Mouse (Mus musculus) hindbrain, embryonic 10.5 days (tissue): ENCODE data around the gene Plekhg2. TPM values are rescaled to one million over a fixed set of nuclear protein-coding genes. Genes with fewer than 3 reads are reported as not detected.
A peak's percentile ranks its signal among the peaks of the same experiment; 100 is the strongest.

Source experiments
- DNase-seq: peaks from one replicate; pipeline ENCODE4 v3.0.0-alpha.2; 2017; ENCODE audit warnings: low spot score
- H3K27ac ChIP-seq: fragments of 300-500 bp; sonication (generic); 2 replicates; pipeline ENCODE4 v1.5.1; 2016; ENCODE audit warnings: mild to moderate bottlenecking, moderate library complexity
- H3K27me3 ChIP-seq: fragments of 300-500 bp; sonication (generic); 2 replicates; pipeline ENCODE4 v1.6.1; 2016; ENCODE audit warnings: mild to moderate bottlenecking; ENCODE audit not compliant: poor library complexity, insufficient read depth, severe bottlenecking
- H3K36me3 ChIP-seq: fragments of 300-500 bp; sonication (generic); 2 replicates; pipeline ENCODE4 v1.6.1; 2016; ENCODE audit warnings: mild to moderate bottlenecking, moderate library complexity
- H3K4me1 ChIP-seq: fragments of 300-500 bp; sonication (generic); replicated peaks from 2 replicates; pipeline ENCODE4 v1.6.1; 2016; ENCODE audit warnings: mild to moderate bottlenecking
- H3K4me3 ChIP-seq: fragments of 300-500 bp; sonication (generic); 2 replicates; pipeline ENCODE4 v1.5.1; 2016; ENCODE audit warnings: mild to moderate bottlenecking, moderate library complexity
- H3K9me3 ChIP-seq: fragments of 300-500 bp; sonication (generic); 2 replicates; pipeline ENCODE4 v1.6.1; 2016; ENCODE audit warnings: mild to moderate bottlenecking, moderate library complexity
- WGBS: fragments of 180-500 bp; shearing (Covaris S2); methylation state at CpG from one replicate; pipeline ENCODE4 v1.1.7; 2016; 5-methylcytosine and 5-hydroxymethylcytosine counted together
- polyA plus RNA-seq: library from polyadenylated mRNA; unstranded; fragments of >200 nt; fragmentation: Nextera tagmentation; extraction: Ambion mirVana; gene quantifications from 2 replicates; pipeline ENCODE4 v1.2.1, GENCODE M21; 2016

The Plekhg2 gene
- polyA plus RNA-seq, 1 experiment from 2014 or later, result 93.0 TPM

DNA sequence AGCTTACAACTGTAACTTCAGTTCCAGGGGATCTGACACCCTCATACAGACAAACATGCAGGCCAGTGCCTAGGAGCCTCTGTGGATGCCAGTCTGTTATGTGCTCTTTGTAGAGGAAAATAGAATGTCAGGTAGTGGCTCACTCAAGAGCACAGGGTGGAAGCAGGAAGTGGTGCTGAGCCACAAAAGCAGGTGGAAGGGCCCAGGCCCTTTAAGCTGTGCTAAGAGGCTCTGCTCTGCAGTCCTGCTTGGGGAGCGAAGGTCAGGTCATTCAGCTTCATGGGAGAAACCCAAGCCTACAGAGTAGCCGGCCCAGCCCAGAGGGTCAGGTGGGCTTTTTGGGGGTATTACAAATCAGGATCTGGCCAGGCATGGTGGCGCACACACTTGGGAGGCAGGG, 17.2 kb downstream of the Plekhg2 start:
- peaks cover 37% of the 10 kb centered on the region for H3K4me1 ChIP-seq
- H3K36me3 ChIP-seq, result peaks cover 59% of the 10 kb centered on the region
- no peaks in the 10 kb centered on the region for H3K9me3 ChIP-seq
- WGBS, result 93% methylated on average over 3 of the region's 3 CpGs
- no peak for DNase-seq
- H3K4me3 ChIP-seq, result no peak overlapping the region
- H3K27ac ChIP-seq, result no peak overlapping the region
- no peaks in the 10 kb centered on the region for H3K27me3 ChIP-seq

DNA sequence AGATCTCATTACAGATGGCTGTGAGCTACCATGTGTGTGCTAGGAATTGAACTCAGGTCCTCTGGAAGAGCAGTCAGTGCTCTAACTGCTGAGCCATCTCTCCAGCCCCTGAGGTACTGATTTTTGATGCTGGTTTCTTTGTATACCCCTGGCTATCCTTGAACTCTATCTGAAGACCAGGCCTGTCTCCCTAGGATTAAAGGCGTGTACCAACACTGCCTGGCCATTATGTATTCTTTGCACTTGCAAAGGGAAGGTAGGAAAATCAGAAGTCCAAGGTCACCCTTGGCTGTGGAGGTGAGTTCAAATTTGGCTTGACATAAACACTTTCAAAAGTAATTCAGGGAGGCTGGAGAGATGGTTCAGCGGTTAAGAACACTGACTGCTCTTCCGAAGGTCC, 17.8 kb downstream of the Plekhg2 start:
- Histone ChIP-seq H3K27me3 (no peaks in the 10 kb centered on the region), H3K36me3 (peaks cover 53% of the 10 kb centered on the region), H3K4me3 (no peak overlapping the region), H3K4me1 (peaks cover 43% of the 10 kb centered on the region), H3K27ac (no peak overlapping the region), H3K9me3 (no peaks in the 10 kb centered on the region)
- 95% methylated on average over 3 of the region's 3 CpGs for WGBS
- DNase-seq, result no peak

DNA sequence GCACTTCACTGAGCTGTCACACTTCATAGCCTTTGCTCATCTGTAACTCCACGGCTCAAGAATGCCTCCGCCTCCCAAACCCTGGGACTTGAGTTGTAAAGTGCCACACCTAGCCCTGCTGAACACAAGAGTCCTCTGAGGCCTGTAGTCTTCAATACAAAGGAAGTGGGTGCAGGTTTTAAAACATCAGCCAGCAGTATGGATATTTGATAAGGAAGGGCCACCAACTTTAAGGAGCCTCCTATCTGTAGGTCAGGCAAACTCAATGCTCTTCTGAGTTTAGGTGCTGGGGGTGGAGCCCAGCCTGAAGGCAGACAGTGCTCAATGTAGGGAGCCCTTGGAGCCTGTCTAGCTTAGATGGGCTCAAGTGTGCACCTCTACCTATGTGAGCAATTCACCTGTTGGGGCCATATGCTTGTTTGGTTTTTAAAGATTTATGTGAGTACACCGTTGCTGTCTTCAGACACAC, 18.3 kb downstream of the Plekhg2 start:
- 87% methylated on average over 3 of the region's 3 CpGs for whole genome bisulfite sequencing
- no peak for DNase-seq
- peaks cover 46% of the 10 kb centered on the region for H3K4me1 ChIP-seq
- peak overlapping the region; percentile 11; the same call in 1 of the 2 replicates for H3K4me3 ChIP-seq
- no peaks in the 10 kb centered on the region for H3K9me3 ChIP-seq
- peaks cover 48% of the 10 kb centered on the region for H3K36me3 ChIP-seq
- no peak overlapping the region for H3K27ac ChIP-seq
- no peaks in the 10 kb centered on the region for H3K27me3 ChIP-seq

DNA sequence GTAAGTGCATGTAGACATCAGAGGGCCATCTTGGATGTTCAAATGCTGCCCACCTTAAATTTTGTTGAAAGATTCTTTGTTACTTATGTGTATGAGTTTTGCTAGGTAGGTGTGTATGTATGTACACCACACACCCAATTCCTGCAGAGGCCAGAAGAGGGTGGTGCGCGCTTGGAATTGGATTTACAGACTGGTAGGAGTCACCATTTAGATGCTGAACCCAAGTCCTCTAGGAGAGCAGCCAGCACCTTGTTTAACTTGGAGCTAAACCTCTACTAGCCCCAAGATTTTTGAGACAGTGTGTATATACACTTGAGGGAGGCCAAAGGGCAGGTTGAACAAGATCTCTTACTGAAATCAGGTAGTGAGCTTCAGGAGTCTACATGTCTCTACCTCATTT, 19.1 kb downstream of the Plekhg2 start:
- Histone ChIP-seq H3K4me1 (peaks cover 44% of the 10 kb centered on the region), H3K27ac (no peak overlapping the region), H3K36me3 (peaks cover 41% of the 10 kb centered on the region), H3K9me3 (no peaks in the 10 kb centered on the region), H3K27me3 (no peaks in the 10 kb centered on the region), H3K4me3 (peak overlapping the region; percentile 11; the same call in 1 of the 2 replicates)
- DNase-seq, result no peak
- 93% methylated on average over 2 of the region's 2 CpGs for WGBS

DNA sequence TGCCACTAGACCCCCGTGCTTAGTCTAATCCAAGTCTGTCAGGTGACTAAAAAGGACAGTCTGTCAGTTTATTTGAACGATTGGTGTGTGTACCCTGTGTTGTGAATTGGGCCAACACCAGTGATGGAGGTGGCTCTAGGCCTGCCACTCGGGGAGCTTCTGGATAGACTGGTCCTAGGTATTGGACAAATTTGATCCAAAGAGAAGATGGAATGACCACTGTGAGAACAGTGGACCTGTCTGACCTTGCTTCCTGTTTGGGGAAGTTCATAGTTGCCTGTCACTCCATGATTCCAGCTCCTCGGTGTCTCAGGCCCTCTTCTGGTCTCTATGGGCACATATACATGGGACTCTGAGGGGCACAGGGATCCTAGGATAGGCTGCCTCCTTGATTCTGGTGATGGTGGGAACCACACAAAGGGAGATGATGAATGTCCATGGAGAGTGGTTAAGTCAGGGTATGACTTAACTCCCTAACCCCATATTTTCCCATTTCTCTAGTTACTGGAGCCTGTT, 20.7 kb downstream of the Plekhg2 start:
- DNase-seq, result no peak
- Histone ChIP-seq H3K36me3 (peaks cover 41% of the 10 kb centered on the region), H3K27me3 (no peaks in the 10 kb centered on the region), H3K4me1 (peaks cover 30% of the 10 kb centered on the region), H3K9me3 (no peaks in the 10 kb centered on the region), H3K4me3 (peak overlapping the region; percentile 94), H3K27ac (peak overlapping the region; percentile 94)
- 53% methylated on average over 4 of the region's 4 CpGs for WGBS

DNA sequence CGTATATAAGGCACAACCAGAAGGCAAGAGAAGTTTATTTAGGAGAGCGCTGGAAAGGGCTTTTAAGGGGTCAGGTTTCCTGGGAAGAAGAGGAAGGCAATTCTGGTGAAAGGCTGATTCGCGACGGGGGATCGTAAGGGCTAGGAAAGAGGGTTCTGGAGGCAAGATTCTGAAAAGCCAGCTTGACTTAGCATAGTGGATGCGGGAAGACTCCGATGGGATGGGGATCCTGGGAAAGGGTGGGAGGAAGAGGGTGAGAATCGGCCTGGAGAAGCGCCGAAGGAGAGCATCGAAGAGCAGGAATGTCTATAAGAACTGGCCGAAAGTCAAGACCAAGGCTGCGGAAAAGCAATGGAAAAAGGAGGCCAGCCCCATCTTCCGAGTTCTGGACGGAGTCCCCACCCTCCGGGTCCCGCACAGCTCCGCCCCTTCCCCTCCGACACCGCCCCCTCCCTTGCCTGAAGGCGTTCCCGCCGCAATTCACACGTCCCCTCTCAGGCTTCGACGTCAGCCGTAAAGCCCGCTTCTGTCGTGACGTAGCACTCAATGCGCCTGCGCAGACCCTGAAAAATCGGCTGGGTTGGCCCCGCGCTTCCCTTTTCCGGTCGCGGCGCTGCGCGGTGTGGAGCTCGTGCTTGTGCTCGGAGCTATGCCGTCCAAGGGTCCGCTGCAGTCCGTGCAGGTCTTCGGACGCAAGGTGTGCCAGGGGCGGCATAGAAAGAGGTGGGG, 22.1 kb downstream of the Plekhg2 start, which contains the start of gene Rps16:
Gene Rps16, plus strand, starts transcription at position 498 of the 729 bp plus-strand sequence.
- DNase-seq, result peak; percentile 99
- Histone ChIP-seq H3K27me3 (no peaks in the 10 kb centered on the region), H3K27ac (peak within 1 kb of the TSS; percentile 94), H3K9me3 (no peaks in the 10 kb centered on the region), H3K4me3 (peak within 1 kb of the TSS; percentile 94), H3K4me1 (peaks cover 26% of the 10 kb centered on the region), H3K36me3 (peaks cover 38% of the 10 kb centered on the region)
- under 1% methylated on average over 50 of the region's 50 CpGs for WGBS

DNA sequence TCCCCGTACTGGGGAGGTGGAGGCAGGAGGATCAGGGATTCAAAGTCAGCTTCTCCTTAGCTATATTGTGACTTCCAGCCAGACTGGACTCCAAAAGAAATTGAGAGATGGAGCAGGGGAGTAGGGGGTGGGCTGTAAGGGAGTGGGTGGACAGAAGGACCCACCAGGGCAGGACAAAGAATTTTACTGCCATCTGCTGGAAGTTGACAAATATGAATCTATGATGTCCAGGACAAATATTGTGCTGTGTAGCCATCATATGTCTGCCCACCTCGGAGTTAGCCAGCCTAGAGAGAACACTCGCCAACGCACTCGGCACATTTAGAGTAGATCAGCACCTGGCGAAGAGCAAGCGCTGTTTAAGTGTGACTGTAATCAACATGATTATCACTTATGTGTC, 23.8 kb downstream of the Plekhg2 start:
- no peak overlapping the region for H3K4me3 ChIP-seq
- no peaks in the 10 kb centered on the region for H3K9me3 ChIP-seq
- no peaks in the 10 kb centered on the region for H3K27me3 ChIP-seq
- H3K36me3 ChIP-seq, result peaks cover 21% of the 10 kb centered on the region
- DNase-seq, result no peak
- H3K4me1 ChIP-seq, result peaks cover 26% of the 10 kb centered on the region
- WGBS, result 87% methylated on average over 7 of the region's 7 CpGs
- H3K27ac ChIP-seq, result 0 out of 2 replicates have a peak overlapping the region, but pooled peaks have one; percentile 30

DNA sequence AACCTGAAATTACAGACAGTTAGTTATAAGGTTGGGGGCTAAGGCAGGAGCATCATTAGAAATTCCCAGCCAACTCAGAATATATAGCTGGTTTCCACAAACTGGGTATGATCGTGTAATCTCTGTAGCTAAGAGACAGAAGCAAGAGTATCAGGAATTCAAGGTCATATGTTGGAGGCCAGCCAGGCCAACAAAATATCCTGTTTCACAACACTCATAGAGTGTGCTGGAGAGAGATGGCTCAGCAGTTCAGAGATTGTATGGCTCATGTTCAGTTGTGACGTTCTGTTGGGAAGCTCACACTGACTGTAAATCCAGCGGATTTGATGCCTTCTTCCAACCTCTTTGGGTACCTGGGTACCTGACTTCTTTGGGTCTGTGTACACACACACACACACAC, 24.7 kb downstream of the Plekhg2 start:
- Histone ChIP-seq H3K9me3 (no peaks in the 10 kb centered on the region), H3K36me3 (peaks cover 13% of the 10 kb centered on the region), H3K4me3 (no peak overlapping the region), H3K27me3 (no peaks in the 10 kb centered on the region), H3K4me1 (peaks cover 26% of the 10 kb centered on the region), H3K27ac (no peak overlapping the region)
- WGBS, result 82% methylated on average over 3 of the region's 3 CpGs
- no peak for DNase-seq

DNA sequence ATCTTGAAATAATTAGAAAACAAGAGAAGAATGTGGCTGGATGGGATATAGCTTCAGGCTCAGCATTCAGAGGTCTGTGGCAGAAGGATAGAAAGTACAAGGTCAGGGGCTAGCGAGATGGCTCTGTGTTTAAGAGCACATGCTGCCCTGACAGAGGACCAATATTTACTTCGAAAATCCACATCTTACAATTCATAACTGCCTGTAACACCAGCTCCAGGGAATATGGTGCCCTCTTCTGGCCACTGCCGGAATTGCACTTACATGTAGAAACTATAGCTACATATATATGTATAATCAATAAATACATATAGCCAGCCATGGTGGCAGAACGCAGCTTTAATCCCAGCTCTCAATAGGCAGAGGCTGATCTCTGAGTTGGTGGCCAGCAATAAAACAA, 27.8 kb downstream of the Plekhg2 start:
- Histone ChIP-seq H3K36me3 (no peaks in the 10 kb centered on the region), H3K4me3 (no peak overlapping the region), H3K27me3 (no peaks in the 10 kb centered on the region), H3K9me3 (no peaks in the 10 kb centered on the region), H3K4me1 (peaks cover 15% of the 10 kb centered on the region), H3K27ac (no peak overlapping the region)
- peak; percentile 85 for DNase-seq
- 6% methylated on average over 4 of the region's 4 CpGs for WGBS

DNA sequence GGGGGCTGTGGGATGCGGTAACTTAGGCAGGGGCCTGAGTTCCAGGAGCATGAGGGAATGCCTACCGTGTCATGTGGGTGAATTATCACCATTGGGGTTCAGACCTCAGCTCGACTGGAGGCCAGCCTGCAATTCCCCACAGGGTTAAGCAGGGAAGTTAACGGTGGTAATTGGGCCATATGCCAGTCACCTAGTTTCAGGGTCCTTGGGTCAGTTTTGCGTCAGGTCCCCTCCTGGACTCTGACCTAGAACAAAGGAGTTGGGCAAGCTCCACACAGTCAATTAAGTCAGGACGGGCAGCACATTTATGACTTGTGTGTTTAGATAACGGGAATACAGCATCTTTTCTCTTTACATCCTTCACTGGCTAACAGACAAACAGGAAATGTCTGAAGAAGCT, 31.0 kb downstream of the Plekhg2 start:
- Histone ChIP-seq H3K4me1 (peaks cover 21% of the 10 kb centered on the region), H3K27me3 (no peaks in the 10 kb centered on the region), H3K4me3 (no peak overlapping the region), H3K27ac (no peak overlapping the region), H3K36me3 (peaks cover 7% of the 10 kb centered on the region; the same call in 1 of the 2 replicates), H3K9me3 (no peaks in the 10 kb centered on the region)
- 52% methylated on average over 7 of the region's 7 CpGs for WGBS
- DNase-seq, result no peak

DNA sequence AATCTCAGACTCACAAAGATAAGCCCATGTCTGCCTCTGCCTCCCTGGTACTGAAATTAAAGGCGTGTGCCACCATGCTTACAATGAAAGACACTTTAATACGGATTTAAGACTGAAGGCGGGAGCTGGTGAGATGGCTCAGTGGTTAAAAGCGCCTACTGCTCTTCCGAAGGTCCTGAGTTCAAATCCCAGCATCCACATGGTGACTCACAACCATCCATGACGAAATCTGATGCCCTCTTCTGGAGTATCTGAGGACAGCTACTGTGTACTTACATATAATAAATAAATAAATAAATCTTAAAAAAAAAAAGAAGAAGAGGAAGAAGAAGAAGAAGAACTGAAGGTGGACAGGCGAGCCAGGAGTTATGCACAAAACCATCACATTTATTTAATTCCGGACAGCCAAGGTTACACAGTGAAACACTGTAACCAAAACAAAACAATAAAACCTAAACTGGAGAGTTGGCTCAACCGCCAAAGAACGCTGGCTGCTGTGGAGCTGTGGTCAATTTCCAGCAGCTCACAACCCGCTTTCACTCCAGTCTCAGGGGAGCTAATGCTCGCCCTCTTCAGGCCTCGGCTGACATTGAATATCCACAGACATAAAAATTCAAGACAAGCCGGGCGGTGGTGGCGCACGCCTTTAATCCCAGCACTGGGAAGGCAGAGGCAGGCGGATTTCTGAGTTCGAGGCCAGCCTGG, 33.0 kb downstream of the Plekhg2 start:
- WGBS, result 79% methylated on average over 19 of the region's 19 CpGs
- Histone ChIP-seq H3K27ac (peak overlapping the region; percentile 95), H3K36me3 (peaks cover 27% of the 10 kb centered on the region), H3K9me3 (no peaks in the 10 kb centered on the region), H3K27me3 (no peaks in the 10 kb centered on the region), H3K4me1 (peaks cover 21% of the 10 kb centered on the region), H3K4me3 (peak overlapping the region; percentile 97)
- DNase-seq, result peak; percentile 41

DNA sequence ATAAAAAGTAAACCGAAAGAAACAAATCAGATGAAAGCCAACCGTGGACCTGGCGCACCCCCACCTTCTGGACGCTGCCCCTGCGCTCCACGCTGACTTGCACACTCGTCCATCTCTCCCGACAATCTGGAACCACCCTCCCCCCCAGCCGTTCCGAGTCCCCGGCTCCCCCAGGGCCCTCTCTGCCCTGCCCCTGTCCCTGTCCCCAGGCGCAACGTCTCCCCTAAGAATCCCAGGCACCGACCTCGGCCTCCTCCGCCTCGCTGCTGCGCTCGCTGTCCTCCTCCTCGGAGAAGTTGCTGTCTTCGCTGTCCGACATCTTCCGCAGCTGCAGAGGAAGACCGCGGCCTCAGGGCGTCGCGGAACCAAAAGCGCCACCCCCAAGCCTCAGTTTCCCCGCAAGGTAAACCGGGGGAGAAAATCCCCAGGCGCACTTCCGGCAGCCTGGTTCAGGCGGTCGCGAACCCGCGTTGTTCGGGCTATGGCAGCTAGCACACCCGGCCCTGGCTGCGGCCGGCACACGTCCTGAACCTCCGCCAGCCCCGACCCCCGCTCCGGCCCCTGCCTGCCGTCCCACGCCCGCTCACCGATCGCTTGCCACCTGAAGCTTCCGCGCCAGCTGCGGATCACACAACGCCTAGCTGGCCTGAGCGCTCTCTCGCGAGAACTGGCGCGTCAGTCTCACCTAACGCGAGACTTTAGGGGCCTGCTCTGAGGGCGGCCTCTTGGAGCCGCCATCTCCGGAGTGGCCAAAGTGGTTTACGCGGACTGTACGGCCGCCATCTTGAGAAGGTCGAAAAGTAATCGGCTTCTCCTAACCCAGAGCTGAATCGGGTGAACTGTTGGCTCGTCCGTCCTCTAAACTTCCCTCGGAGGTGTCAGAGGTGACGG, 34.0 kb downstream of the Plekhg2 start, which contains the start of gene Supt5:
Gene Supt5, minus strand, starts transcription at position 639 of the 891 bp plus-strand sequence.
- peak within 1 kb of the TSS; percentile 95 for H3K27ac ChIP-seq
- under 1% methylated on average over 77 of the region's 77 CpGs for WGBS
- peaks cover 33% of the 10 kb centered on the region for H3K36me3 ChIP-seq
- peaks cover 21% of the 10 kb centered on the region for H3K4me1 ChIP-seq
- peak; percentile 98 for DNase-seq
- H3K27me3 ChIP-seq, result no peaks in the 10 kb centered on the region
- H3K4me3 ChIP-seq, result peak within 1 kb of the TSS; percentile 97
- no peaks in the 10 kb centered on the region for H3K9me3 ChIP-seq
